Mouse (Mus musculus) left cerebral cortex, adult 2 months (tissue): ENCODE results near the gene Rtl5. TPM values are rescaled to one million over a fixed set of nuclear protein-coding genes. Genes with fewer than 3 reads are reported as not detected.

Experiments
- DNase-seq, 2 experiments: peaks; one replicate each; pipeline ENCODE4 v3.0.0; 2021 to 2022; ENCODE audit warnings: low spot score in 2 of 2, mixed read lengths in 1 of 2; ENCODE audit errors: extremely low spot score in 1 of 2
- H3K27ac ChIP-seq: fragments of 200-600 bp; 2 replicates; pipeline ENCODE4 v1.8.1; 2022
- H3K4me3 ChIP-seq: fragments of 200-600 bp; 2 replicates; pipeline ENCODE4 v1.8.1; 2022
- CTCF ChIP-seq: fragments of 200-600 bp; IDR thresholded peaks from 2 replicates; pipeline ENCODE4 v1.8.1; 2022; ENCODE audit warnings: antibody characterized with exemption, mild to moderate bottlenecking, moderate library complexity
- intact Hi-C: fragments of 180-260 bp; cut with DNase I; formaldehyde crosslinking; loops from one replicate; pipeline ENCODE4 v1.15.1; 2025
- total RNA-seq, 2 experiments: library from RNA; stranded (reverse); gene quantifications; 2 replicates each; pipeline ENCODE4 v1.2.3; 2021

Gene Rtl5
- total RNA-seq, 2 experiments from 2014 or later = 20.2 to 25.7 TPM

GRCm38 (mm10) chrX:102060891-102061290 lies 10.2 kb downstream of the Rtl5 start:
- intact Hi-C loops = no loop called here
- TF ChIP-seq CTCF = no peak
- DNase-seq = no peak
- H3K4me3 ChIP-seq = no peak overlapping the region
- H3K27ac ChIP-seq = no peak overlapping the region

DNA sequence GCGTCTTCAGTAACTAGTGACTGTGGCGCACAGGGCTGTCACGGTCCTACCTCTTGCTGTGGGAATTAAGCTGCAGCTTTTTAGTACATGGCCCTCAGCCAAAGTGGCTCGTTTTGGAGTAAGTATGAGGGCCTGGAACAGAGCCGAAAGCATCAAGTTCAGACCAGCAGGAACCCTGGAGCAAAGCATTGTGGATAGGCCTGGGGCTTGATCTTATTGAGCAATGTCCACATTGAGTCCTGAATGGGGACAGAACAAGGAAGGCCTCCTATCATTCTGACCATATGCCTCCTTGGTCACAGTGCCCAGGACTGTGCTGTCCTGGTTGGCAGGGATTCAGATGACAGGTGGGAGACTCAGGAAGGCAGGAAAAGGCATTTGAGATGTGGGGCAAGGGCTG lies 10.9 kb downstream of the Rtl5 start:
- Histone ChIP-seq H3K4me3 (no peak overlapping the region), H3K27ac (no peak overlapping the region)
- no peak for DNase-seq
- TF ChIP-seq CTCF = no peak
- intact Hi-C loops = no loop called here

DNA sequence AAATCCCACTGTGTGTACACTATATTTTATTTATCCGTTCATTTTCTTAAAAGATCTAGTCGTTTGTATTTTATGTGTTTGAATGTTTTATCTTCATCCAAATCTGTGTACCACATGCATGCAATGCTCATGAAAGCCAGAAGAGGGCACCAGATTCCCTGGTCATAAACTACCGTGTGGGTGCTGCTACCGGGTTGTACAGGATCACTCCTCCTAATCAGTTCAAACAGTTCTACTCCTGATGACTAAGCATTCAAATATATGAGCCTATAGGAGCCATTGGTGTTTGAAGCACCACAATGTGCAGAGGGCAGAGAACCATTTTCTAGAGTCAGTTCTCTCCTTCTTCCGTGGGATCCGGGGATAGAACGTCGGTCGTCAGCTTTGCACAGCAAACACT lies 11.7 kb downstream of the Rtl5 start:
- intact Hi-C loops = no loop called here
- no peak overlapping the region for H3K4me3 ChIP-seq
- no peak overlapping the region for H3K27ac ChIP-seq
- no peak for DNase-seq
- TF ChIP-seq CTCF = peak; percentile 43

GRCm38 (mm10) chrX:102054009-102054408 lies 17.1 kb downstream of the Rtl5 start:
- Histone ChIP-seq H3K4me3 (no peak overlapping the region), H3K27ac (no peak overlapping the region)
- DNase-seq = no peak
- no peak for TF ChIP-seq CTCF
- intact Hi-C loops = no loop called here

DNA sequence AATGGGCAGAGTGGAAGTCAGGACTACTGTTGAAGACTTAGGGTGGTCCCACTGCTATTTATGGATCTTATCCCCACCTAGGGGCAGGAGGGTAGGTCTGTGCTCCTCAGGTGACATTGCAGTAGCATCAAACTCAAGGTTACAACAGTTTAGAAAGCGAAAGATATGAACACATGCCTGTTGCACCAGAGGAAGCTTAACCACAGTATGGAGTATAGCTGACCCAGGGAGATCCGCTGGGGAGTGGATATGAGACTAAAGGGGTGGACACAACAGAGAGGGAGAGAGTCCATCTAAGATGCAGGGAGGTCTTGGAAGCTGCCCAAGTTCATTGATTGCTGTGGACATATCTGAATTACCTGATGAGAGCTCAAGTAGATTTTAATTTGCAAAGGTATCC lies 17.7 kb downstream of the Rtl5 start:
- H3K27ac ChIP-seq = no peak overlapping the region
- intact Hi-C loops = no loop called here
- no peak overlapping the region for H3K4me3 ChIP-seq
- no peak for DNase-seq
- no peak for TF ChIP-seq CTCF

GRCm38 (mm10) chrX:102051225-102051624 lies 19.9 kb downstream of the Rtl5 start:
- no peak for DNase-seq
- Histone ChIP-seq H3K27ac (no peak overlapping the region), H3K4me3 (no peak overlapping the region)
- intact Hi-C loops = no loop called here
- TF ChIP-seq CTCF = no peak

- H3K4me3 ChIP-seq = no peak overlapping the region
- intact Hi-C loops = no loop called here
- no peak for TF ChIP-seq CTCF
- no peak for DNase-seq
- no peak overlapping the region for H3K27ac ChIP-seq
Measured at GRCm38 (mm10) chrX:102050552-102050951, 20.6 kb downstream of the Rtl5 start.

- no peak for DNase-seq
- intact Hi-C loops = no loop called here
- no peak for TF ChIP-seq CTCF
- no peak overlapping the region for H3K27ac ChIP-seq
- no peak overlapping the region for H3K4me3 ChIP-seq
Measured at GRCm38 (mm10) chrX:102042386-102042785, 28.7 kb downstream of the Rtl5 start.

GRCm38 (mm10) chrX:102041562-102041961 lies 29.5 kb downstream of the Rtl5 start:
- H3K27ac ChIP-seq = no peak overlapping the region
- H3K4me3 ChIP-seq = no peak overlapping the region
- DNase-seq = no peak
- intact Hi-C loops = no loop called here
- no peak for TF ChIP-seq CTCF

DNA sequence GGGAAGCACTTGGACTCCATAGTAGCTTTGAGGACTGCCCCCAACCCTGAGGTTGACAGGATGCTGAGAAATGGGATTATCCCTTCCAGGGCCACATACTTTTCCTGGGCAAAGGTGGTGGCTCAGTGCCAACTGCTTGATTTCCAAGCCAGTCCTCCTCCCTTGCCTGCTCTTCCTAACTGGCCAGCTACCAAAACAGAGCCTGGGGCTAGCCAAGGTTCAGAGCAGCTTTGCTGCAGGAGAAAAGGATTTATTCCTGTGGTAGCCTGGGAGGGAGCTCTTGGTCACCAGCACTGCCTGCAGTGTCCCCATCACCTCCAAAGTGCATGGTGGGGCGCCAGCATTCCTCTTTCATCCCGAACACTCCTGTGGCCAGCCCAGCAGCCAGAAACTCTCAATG lies 33.6 kb downstream of the Rtl5 start:
- DNase-seq = no peak
- TF ChIP-seq CTCF = no peak
- intact Hi-C loops = no loop called here
- no peak overlapping the region for H3K27ac ChIP-seq
- no peak overlapping the region for H3K4me3 ChIP-seq

- DNase-seq = no peak
- intact Hi-C loops = no loop called here
- Histone ChIP-seq H3K27ac (no peak overlapping the region), H3K4me3 (no peak overlapping the region)
- TF ChIP-seq CTCF = no peak
Measured at GRCm38 (mm10) chrX:102036866-102037361, 34.2 kb downstream of the Rtl5 start.

DNA sequence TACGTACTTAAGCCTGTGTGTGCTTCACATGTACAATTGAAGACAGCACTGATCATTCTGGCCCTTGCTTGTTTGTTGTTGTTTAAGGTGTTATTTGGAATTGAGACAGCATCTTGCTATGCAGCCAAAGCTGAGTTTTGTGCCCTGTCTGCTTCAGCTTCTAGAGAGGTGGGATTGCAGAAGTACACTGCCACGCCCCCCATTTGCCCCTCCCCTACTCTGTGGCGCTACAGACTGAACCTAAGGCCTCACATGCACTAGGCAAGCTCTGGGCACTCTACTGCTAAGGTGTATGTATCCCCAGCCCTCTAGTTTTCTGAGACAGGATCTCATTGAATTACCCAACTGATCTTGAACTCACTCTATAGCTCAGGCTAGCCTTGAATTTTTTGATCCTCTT lies 35.4 kb downstream of the Rtl5 start:
- Histone ChIP-seq H3K4me3 (no peak overlapping the region), H3K27ac (no peak overlapping the region)
- DNase-seq = no peak
- intact Hi-C loops = no loop called here
- no peak for TF ChIP-seq CTCF

DNA sequence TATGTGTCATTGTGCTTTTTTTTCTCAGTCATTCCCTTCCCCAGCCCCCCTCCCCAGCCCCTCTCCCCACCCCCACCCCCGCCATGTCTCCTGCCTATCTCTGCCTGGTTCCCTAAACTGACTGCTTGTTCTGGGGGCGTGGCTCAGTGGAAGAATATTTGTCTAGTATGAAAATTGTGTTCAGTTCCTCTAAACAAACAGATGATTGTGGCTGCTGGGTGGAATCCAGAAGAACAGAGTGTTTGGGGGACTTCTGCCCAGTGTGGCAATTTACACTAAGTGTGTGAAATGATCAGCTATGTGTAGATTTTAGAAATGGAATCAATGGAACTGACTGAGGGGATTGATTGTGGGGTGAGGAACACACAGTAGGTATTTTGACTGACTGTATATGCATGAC lies 37.5 kb downstream of the Rtl5 start:
- Histone ChIP-seq H3K27ac (no peak overlapping the region), H3K4me3 (no peak overlapping the region)
- no peak for DNase-seq
- intact Hi-C loops = loop anchor here (2.0 kb wide), 1 partner anchor 79 kb away; no protein-coding TSS in a partner anchor
- TF ChIP-seq CTCF = no peak
